In the genomic region with DNA sequence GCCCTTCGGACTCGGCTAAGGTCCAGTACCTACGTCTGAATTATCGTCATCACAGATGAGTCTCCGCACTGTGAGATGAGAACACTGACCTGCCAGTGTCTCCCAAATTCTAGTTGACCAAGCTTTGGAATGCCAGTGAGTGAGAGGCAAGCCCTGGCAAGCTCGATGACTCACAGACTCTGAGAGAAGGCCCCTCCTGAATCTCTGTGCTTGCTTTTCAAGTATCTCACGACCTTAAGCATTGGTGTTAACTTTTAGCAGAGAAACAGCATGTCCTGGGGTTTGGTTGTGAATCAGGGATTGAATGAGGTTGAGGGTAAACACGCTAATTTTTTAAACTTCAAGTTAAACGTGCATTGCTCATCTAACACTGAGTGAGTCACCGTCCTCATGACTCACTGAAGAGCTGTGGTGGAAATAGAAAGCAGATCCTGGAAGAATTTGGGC, we compare ENCODE assay signal across 17 mouse cellular contexts. TPM values are rescaled to one million over a fixed set of nuclear protein-coding genes. Genes with fewer than 3 reads are reported as not detected.
DNase-seq lines count a peak whose midpoint lies in the region; TF ChIP-seq lines count a peak whose summit lies in the region.
"Had no signal": no experiment of that assay in that cellular context is flagged by ENCODE, and none has a peak within 500 bp of the region (broad histone marks: within the 10 kb centered on the region; RNA-seq: fewer than 3 reads in every experiment).

No protein-coding gene starts in this region.

- H3K27ac ChIP-seq in left cerebral cortex, adult 2 months, result no peak overlapping the region
- H3K27ac ChIP-seq in olfactory bulb, adult 2 months (ENCODE audit: insufficient read depth, low read depth, low read length), result 0 out of 2 replicates have a peak overlapping the region, but pooled peaks have one; percentile 7
- H3K27ac ChIP-seq: forebrain, embryonic 10.5 days; hindbrain, embryonic 13.5 days; layer of hippocampus, adult 2 months; midbrain, embryonic 15.5 days had no signal

- peaks cover 1% of the 10 kb centered on the region for H3K79me3 ChIP-seq in C2C12 (ENCODE audit: low read depth)

- WGBS in olfactory bulb, adult 2 months, result 53% methylated on average over 10 of the region's 10 CpGs

- H3K4me3 ChIP-seq in left cerebral cortex, adult 2 months, result no peak overlapping the region
- no peak overlapping the region for H3K4me3 ChIP-seq in C2C12 (ENCODE audit: insufficient read depth, poor library complexity, severe bottlenecking)
- H3K4me3 ChIP-seq in olfactory bulb, adult 2 months (ENCODE audit: insufficient read depth, low read depth, low read length), result no peak overlapping the region
- H3K4me3 ChIP-seq: forebrain, embryonic 10.5 days; hindbrain, embryonic 13.5 days; layer of hippocampus, adult 2 months; midbrain, embryonic 15.5 days had no signal

- H3K79me2 ChIP-seq in C2C12 (ENCODE audit: control insufficient read depth, insufficient read depth), result no peaks in the 10 kb centered on the region

- peak; percentile 19 to 23 for DNase-seq in left cerebral cortex, adult 2 months (ENCODE audit: extremely low spot score in 1 of 2, low spot score in 2 of 2)
- no peak for DNase-seq in left cerebral cortex, postnatal 10 days (ENCODE audit: extremely low spot score in 1 of 2, low spot score in 2 of 2)
- DNase-seq in adrenal gland, postnatal 10 days, result peak; percentile 9
- DNase-seq in retina, embryonic 14.5 days (ENCODE audit: low spot score), result no peak
- no peak for DNase-seq in gastrocnemius, adult 18-20 months (ENCODE audit: low spot score)
- DNase-seq in kidney, postnatal 36 days, result no peak
- DNase-seq: kidney, adult 11 months; lung, postnatal 14 days; thymus, postnatal 14 days had no signal

- no peaks in the 10 kb centered on the region for H3K36me3 ChIP-seq in C2C12 (ENCODE audit: control insufficient read depth, insufficient read depth)
- H3K36me3 ChIP-seq: forebrain, embryonic 10.5 days; hindbrain, embryonic 13.5 days; midbrain, embryonic 15.5 days had no signal

- H3K4me1 ChIP-seq in olfactory bulb, adult 2 months (ENCODE audit: control insufficient read depth, insufficient read depth, low read length), result peaks cover 6% of the 10 kb centered on the region; the same call in 1 of the 2 replicates
- H3K4me1 ChIP-seq: forebrain, embryonic 10.5 days; hindbrain, embryonic 13.5 days; midbrain, embryonic 15.5 days had no signal

- no peak for TF ChIP-seq CTCF in left cerebral cortex, adult 2 months (IDR thresholded peaks at IDR 0.05)
- TF ChIP-seq CTCF in C2C12 (IDR thresholded peaks at IDR 0.05; ENCODE audit: control insufficient read depth, insufficient read depth, insufficient read length), result no peak
- TF ChIP-seq CTCF in olfactory bulb, adult 2 months (IDR thresholded peaks at IDR 0.05; ENCODE audit: insufficient read depth, low read depth, low read length), result no peak

- H3ac ChIP-seq in C2C12 (ENCODE audit: control insufficient read depth, insufficient read length, low read depth), result no peak overlapping the region

- H3K27me3 ChIP-seq in C2C12 (ENCODE audit: control insufficient read depth, insufficient read depth, insufficient read length), result no peaks in the 10 kb centered on the region
- H3K27me3 ChIP-seq: hindbrain, embryonic 13.5 days; midbrain, embryonic 15.5 days had no signal

- intact Hi-C loops in left cerebral cortex, adult 2 months (cut with DNase I), result no loop called here
- intact Hi-C loops in left cerebral cortex, postnatal 10 days (cut with DNase I), result no loop called here

- no peak for TF ChIP-seq POLR2A in olfactory bulb, adult 2 months (IDR thresholded peaks at IDR 0.05; ENCODE audit: insufficient read depth, low read depth, low read length)

TF ChIP-seq in C2C12, 6 proteins besides CTCF, POLR2A, EP300 and RAD21:
- TF ChIP-seq USF1 (IDR thresholded peaks at IDR 0.05; ENCODE audit: low read depth) (no peak), MYOD1 (IDR thresholded peaks at IDR 0.05; ENCODE audit: control insufficient read depth, insufficient read length, low read depth) (no peak), FOSL1 (IDR thresholded peaks at IDR 0.05; ENCODE audit: insufficient read depth, low read length, poor library complexity, severe bottlenecking) (peak; percentile 97), MYOG (IDR thresholded peaks at IDR 0.05; ENCODE audit: control insufficient read depth, extremely low read depth, insufficient read length) (no peak), CEBPB (IDR thresholded peaks at IDR 0.05; ENCODE audit: low read depth) (no peak), MAX (IDR thresholded peaks at IDR 0.05) (peak; percentile 71)

RNA-seq across cellular contexts. Expression of a gene that starts 8.0 kb away (rescaled TPM):
- under 1 TPM; 0.47 to 0.93 TPM for total RNA-seq in left cerebral cortex, adult 2 months (2021)
- total RNA-seq in left cerebral cortex, postnatal 10 days (2021), result 1 to 10 TPM; 1.4 to 1.7 TPM
- 5.9 TPM for polyA plus RNA-seq in C2C12 (2012; fragmentation: generic; extraction: Trizol)
- 1 to 10 TPM; 7.4 to 7.6 TPM for total RNA-seq in adrenal gland, postnatal 10 days (2021)
- not detected in 2 replicates for polyA plus RNA-seq in olfactory bulb, adult 2 months (2012; ENCODE audit: insufficient read depth, insufficient read length, low replicate concordance, missing spikeins)
- under 1 TPM; 0.27 to 0.74 TPM for total RNA-seq in gastrocnemius, adult 18-20 months (2021)
- total RNA-seq: liver, adult 2 months; neutrophil, adult 5-6 weeks had no signal
- polyA plus RNA-seq: liver, adult 2 months had no signal

RNA-seq across cellular contexts. Expression of a gene that starts 35.5 kb away (rescaled TPM):
- total RNA-seq in left cerebral cortex, adult 2 months (2021), result 10 to 100 TPM; 16.1 to 17.3 TPM
- 10 to 100 TPM; 14.5 to 17.3 TPM for total RNA-seq in left cerebral cortex, postnatal 10 days (2021)
- 3.7 TPM for polyA plus RNA-seq in C2C12 (2012; fragmentation: generic; extraction: Trizol)
- 10 to 100 TPM; 10.2 to 11.2 TPM for total RNA-seq in adrenal gland, postnatal 10 days (2021)
- not detected in 2 replicates for polyA plus RNA-seq in olfactory bulb, adult 2 months (2012; ENCODE audit: insufficient read depth, insufficient read length, low replicate concordance, missing spikeins)
- 1 to 10 TPM; 2.8 to 3.2 TPM for total RNA-seq in gastrocnemius, adult 18-20 months (2021)

Comparison
In these comparisons a context has a peak if more than half of its experiments do, and no peak if none do; other contexts are left out.
1. DNase-seq: peak in left cerebral cortex, adult 2 months (2 of 2) and adrenal gland, postnatal 10 days (single experiment); none in left cerebral cortex, postnatal 10 days (0 of 2), retina, embryonic 14.5 days (single experiment), gastrocnemius, adult 18-20 months (single experiment) and kidney, postnatal 36 days (0 of 2).